Mouse (Mus musculus): ENCODE measurements around the gene D5Ertd579e. TPM values are rescaled to one million over a fixed set of nuclear protein-coding genes. Genes with fewer than 3 reads are reported as not detected.
A peak's percentile ranks its signal among the peaks of the same experiment; 100 is the strongest.

The D5Ertd579e gene
- polyA plus RNA-seq, 1 experiment from 2014 or later: 22.6 TPM

DNA sequence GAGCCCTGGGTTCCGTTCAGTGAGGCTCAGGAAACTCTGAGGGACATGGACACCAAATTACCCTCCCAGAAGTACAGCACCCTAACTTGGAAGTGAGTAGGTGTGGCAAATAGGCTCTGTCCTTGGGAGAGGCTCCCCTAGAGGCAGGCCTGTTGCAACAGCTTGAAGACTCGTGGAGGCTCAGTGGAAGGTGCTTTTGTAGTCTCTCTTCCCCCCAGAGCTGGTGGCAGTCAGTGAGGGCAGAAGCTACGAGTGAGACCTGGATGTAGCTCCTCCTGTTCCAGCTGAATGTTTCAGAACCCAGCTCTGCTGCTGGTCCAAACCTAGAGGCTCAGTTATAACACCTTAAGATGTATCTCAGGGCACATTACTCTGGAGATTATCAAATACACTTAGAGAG, 100.7 kb downstream of the D5Ertd579e start:
- no peak overlapping the region for H3K4me2 ChIP-seq (ENCODE audit: low read depth, low read length)
- H3K4me3 ChIP-seq (ENCODE audit: low read depth, low read length): no peak overlapping the region
- no peaks in the 10 kb centered on the region for H3K27me3 ChIP-seq (ENCODE audit: control insufficient read depth, insufficient read depth, low read depth, low read length)
- no peak for ATAC-seq (ENCODE audit: low read depth)
- H3K9ac ChIP-seq (ENCODE audit: low read depth, low read length): no peak overlapping the region
- no peak overlapping the region for H3K27ac ChIP-seq (ENCODE audit: low read length)
- WGBS (ENCODE audit: insufficient replicate concordance): 15% methylated on average over 3 of the region's 3 CpGs
- H3K9me3 ChIP-seq (replicated peaks; ENCODE audit: control insufficient read depth, low read length): no peaks in the 10 kb centered on the region
- H3K36me3 ChIP-seq (ENCODE audit: control insufficient read depth, insufficient read depth): peaks cover 3% of the 10 kb centered on the region; the same call in 1 of the 2 replicates
- no peaks in the 10 kb centered on the region; the same call in none of the 2 replicates for H3K4me1 ChIP-seq (ENCODE audit: control insufficient read depth, low read depth, low read length)

- Histone ChIP-seq H3K36me3 (ENCODE audit: control insufficient read depth, insufficient read depth) (no peaks in the 10 kb centered on the region; the same call in 1 of the 2 replicates), H3K9ac (ENCODE audit: low read depth, low read length) (no peak overlapping the region), H3K4me3 (ENCODE audit: low read depth, low read length) (no peak overlapping the region), H3K27ac (ENCODE audit: low read length) (no peak overlapping the region), H3K4me1 (ENCODE audit: control insufficient read depth, low read depth, low read length) (no peaks in the 10 kb centered on the region; the same call in none of the 2 replicates), H3K27me3 (ENCODE audit: control insufficient read depth, insufficient read depth, low read depth, low read length) (no peaks in the 10 kb centered on the region), H3K9me3 (replicated peaks; ENCODE audit: control insufficient read depth, low read length) (no peaks in the 10 kb centered on the region), H3K4me2 (ENCODE audit: low read depth, low read length) (no peak overlapping the region)
- ATAC-seq (ENCODE audit: low read depth): no peak
- WGBS (ENCODE audit: insufficient replicate concordance): 78% methylated on average over 3 of the region's 3 CpGs
Observed at GRCm38 (mm10) chr5:36594344-36594743, 101.5 kb downstream of the D5Ertd579e start.

DNA sequence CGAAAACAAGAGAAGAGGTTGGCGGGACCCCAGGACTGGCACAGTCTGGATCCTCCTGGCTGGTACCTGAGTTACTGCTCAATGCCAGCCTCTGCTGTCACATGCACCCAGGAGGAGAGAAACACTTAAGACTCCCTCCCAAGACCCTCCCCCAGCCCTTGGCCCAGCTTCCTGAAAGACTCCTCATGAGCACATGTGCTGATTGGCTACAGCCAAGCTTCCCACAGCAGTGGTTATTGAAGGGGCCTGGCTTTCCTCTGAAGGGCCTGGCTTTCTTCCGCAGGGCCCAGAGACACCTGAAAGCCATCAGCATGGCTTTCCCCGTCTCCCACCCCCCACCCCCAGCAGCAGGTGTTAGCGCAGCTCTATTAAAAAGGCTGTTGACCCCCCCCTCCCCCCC, 102.6 kb downstream of the D5Ertd579e start, which contains the start of gene Tbc1d14:
Gene Tbc1d14, minus strand, starts transcription at position 101 of the 400 bp plus-strand sequence.
- 68% methylated on average over 5 of the region's 5 CpGs for WGBS (ENCODE audit: insufficient replicate concordance)
- H3K27ac ChIP-seq (ENCODE audit: low read length): no peak within 1 kb of the TSS
- no peaks in the 10 kb centered on the region for H3K36me3 ChIP-seq (ENCODE audit: control insufficient read depth, insufficient read depth)
- H3K27me3 ChIP-seq (ENCODE audit: control insufficient read depth, insufficient read depth, low read depth, low read length): no peaks in the 10 kb centered on the region
- no peaks in the 10 kb centered on the region for H3K9me3 ChIP-seq (replicated peaks; ENCODE audit: control insufficient read depth, low read length)
- no peaks in the 10 kb centered on the region; the same call in none of the 2 replicates for H3K4me1 ChIP-seq (ENCODE audit: control insufficient read depth, low read depth, low read length)
- no peak within 1 kb of the TSS for H3K4me3 ChIP-seq (ENCODE audit: low read depth, low read length)
- H3K9ac ChIP-seq (ENCODE audit: low read depth, low read length): no peak within 1 kb of the TSS
- H3K4me2 ChIP-seq (ENCODE audit: low read depth, low read length): no peak within 1 kb of the TSS
- no peak for ATAC-seq (ENCODE audit: low read depth)

GRCm38 (mm10) chr5:36590499-36590920, 105.3 kb downstream of the D5Ertd579e start:
- WGBS (ENCODE audit: insufficient replicate concordance): 30% methylated on average over 5 of the region's 5 CpGs
- Histone ChIP-seq H3K27me3 (ENCODE audit: control insufficient read depth, insufficient read depth, low read depth, low read length) (no peaks in the 10 kb centered on the region), H3K9ac (ENCODE audit: low read depth, low read length) (no peak overlapping the region), H3K4me3 (ENCODE audit: low read depth, low read length) (no peak overlapping the region), H3K9me3 (replicated peaks; ENCODE audit: control insufficient read depth, low read length) (no peaks in the 10 kb centered on the region), H3K4me1 (ENCODE audit: control insufficient read depth, low read depth, low read length) (no peaks in the 10 kb centered on the region; the same call in 1 of the 2 replicates), H3K4me2 (ENCODE audit: low read depth, low read length) (no peak overlapping the region), H3K36me3 (ENCODE audit: control insufficient read depth, insufficient read depth) (no peaks in the 10 kb centered on the region), H3K27ac (ENCODE audit: low read length) (no peak overlapping the region)
- no peak for ATAC-seq (ENCODE audit: low read depth)

DNA sequence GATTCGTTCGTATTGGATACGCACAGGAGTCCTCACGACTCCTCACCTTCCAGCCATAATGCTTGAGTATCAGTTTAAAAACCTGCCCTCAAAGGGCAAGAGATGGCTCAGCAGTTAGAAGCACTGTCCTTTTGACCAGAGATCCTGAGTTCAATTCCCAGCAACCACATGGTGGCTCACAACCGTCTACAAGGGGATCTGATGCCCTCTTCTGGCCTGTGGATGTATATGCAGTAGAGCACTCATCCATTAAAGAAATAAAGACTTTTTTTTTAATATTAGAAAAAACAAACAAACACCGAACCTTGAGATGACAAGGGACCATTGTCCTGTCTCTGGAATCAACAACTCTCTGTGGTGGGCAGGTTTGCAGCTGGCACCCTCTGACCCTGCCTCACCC, 111.5 kb downstream of the D5Ertd579e start:
- H3K4me2 ChIP-seq (ENCODE audit: low read depth, low read length): no peak overlapping the region
- no peak for ATAC-seq (ENCODE audit: low read depth)
- 71% methylated on average over 6 of the region's 6 CpGs for WGBS (ENCODE audit: insufficient replicate concordance)

GRCm38 (mm10) chr5:36581924-36582642, 113.7 kb downstream of the D5Ertd579e start:
- Histone ChIP-seq H3K36me3 (ENCODE audit: control insufficient read depth, insufficient read depth) (no peaks in the 10 kb centered on the region), H3K4me2 (ENCODE audit: low read depth, low read length) (peak overlapping the region; percentile 98), H3K4me3 (ENCODE audit: low read depth, low read length) (peak overlapping the region; percentile 89), H3K9ac (ENCODE audit: low read depth, low read length) (peak overlapping the region; percentile 91), H3K4me1 (ENCODE audit: control insufficient read depth, low read depth, low read length) (peaks cover 24% of the 10 kb centered on the region), H3K27me3 (ENCODE audit: control insufficient read depth, insufficient read depth, low read depth, low read length) (no peaks in the 10 kb centered on the region), H3K9me3 (replicated peaks; ENCODE audit: control insufficient read depth, low read length) (no peaks in the 10 kb centered on the region), H3K27ac (ENCODE audit: low read length) (peak overlapping the region; percentile 88)
- 1% methylated on average over 54 of the region's 54 CpGs for WGBS (ENCODE audit: insufficient replicate concordance)
- ATAC-seq (ENCODE audit: low read depth): peak; percentile 95

More for the DNA sequence above, 111.5 kb downstream of the D5Ertd579e start:
- H3K4me1 ChIP-seq (ENCODE audit: control insufficient read depth, low read depth, low read length): peaks cover 24% of the 10 kb centered on the region
- H3K36me3 ChIP-seq (ENCODE audit: control insufficient read depth, insufficient read depth): no peaks in the 10 kb centered on the region
- H3K27me3 ChIP-seq (ENCODE audit: control insufficient read depth, insufficient read depth, low read depth, low read length): no peaks in the 10 kb centered on the region
- H3K4me3 ChIP-seq (ENCODE audit: low read depth, low read length): no peak overlapping the region
- H3K9ac ChIP-seq (ENCODE audit: low read depth, low read length): no peak overlapping the region
- H3K9me3 ChIP-seq (replicated peaks; ENCODE audit: control insufficient read depth, low read length): no peaks in the 10 kb centered on the region
- no peak overlapping the region for H3K27ac ChIP-seq (ENCODE audit: low read length)

DNA sequence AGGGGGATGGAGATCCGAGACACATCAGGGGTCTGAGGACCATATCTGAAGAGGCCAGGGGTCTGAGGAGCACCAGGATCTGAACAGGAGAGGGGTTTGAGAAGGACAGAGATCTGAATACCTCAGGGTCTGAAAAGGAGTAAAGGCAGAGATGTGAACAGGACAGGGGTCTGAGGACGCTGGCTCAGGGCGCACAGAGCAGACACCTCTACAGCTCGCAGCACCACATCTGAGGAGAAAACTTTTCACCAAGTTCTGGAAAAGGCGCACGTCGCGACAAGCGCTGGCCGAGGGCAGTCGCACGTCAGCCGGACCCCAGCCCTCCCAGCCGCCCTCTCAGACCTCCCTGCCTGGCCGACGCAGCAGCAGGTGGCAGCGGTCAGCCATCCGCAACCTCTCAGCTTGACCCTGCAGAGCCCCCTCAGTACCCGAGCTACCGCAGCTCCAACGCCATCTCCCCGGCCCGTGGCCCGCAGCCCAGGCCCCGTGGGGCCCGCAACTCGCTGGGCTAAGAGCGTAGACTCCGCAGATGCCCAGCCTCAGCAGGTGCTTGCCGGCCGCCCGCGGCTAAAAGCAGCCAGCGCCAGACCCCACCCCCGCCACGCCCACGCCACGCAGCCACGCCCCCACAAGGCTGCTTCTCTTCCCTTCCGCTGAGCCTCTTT, 114.4 kb downstream of the D5Ertd579e start:
- Histone ChIP-seq H3K27ac (ENCODE audit: low read length) (peak overlapping the region; percentile 78), H3K9ac (ENCODE audit: low read depth, low read length) (peak overlapping the region; percentile 84), H3K4me3 (ENCODE audit: low read depth, low read length) (peak overlapping the region; percentile 79), H3K4me2 (ENCODE audit: low read depth, low read length) (peak overlapping the region; percentile 98), H3K4me1 (ENCODE audit: control insufficient read depth, low read depth, low read length) (peaks cover 26% of the 10 kb centered on the region), H3K27me3 (ENCODE audit: control insufficient read depth, insufficient read depth, low read depth, low read length) (no peaks in the 10 kb centered on the region), H3K36me3 (ENCODE audit: control insufficient read depth, insufficient read depth) (no peaks in the 10 kb centered on the region), H3K9me3 (replicated peaks; ENCODE audit: control insufficient read depth, low read length) (no peaks in the 10 kb centered on the region)
- ATAC-seq (ENCODE audit: low read depth): peak; percentile 0; the same call in 1 of the 2 replicates
- WGBS (ENCODE audit: insufficient replicate concordance): 1% methylated on average over 38 of the region's 40 CpGs

- Histone ChIP-seq H3K27me3 (ENCODE audit: control insufficient read depth, insufficient read depth, low read depth, low read length) (no peaks in the 10 kb centered on the region), H3K36me3 (ENCODE audit: control insufficient read depth, insufficient read depth) (no peaks in the 10 kb centered on the region), H3K9me3 (replicated peaks; ENCODE audit: control insufficient read depth, low read length) (no peaks in the 10 kb centered on the region), H3K4me3 (ENCODE audit: low read depth, low read length) (no peak overlapping the region), H3K9ac (ENCODE audit: low read depth, low read length) (no peak overlapping the region), H3K4me2 (ENCODE audit: low read depth, low read length) (no peak overlapping the region), H3K27ac (ENCODE audit: low read length) (no peak overlapping the region), H3K4me1 (ENCODE audit: control insufficient read depth, low read depth, low read length) (peaks cover 30% of the 10 kb centered on the region)
- 82% methylated on average over 7 of the region's 7 CpGs for WGBS (ENCODE audit: insufficient replicate concordance)
- ATAC-seq (ENCODE audit: low read depth): no peak
Observed at GRCm38 (mm10) chr5:36579967-36580366, 115.9 kb downstream of the D5Ertd579e start.

GRCm38 (mm10) chr5:36578982-36579381, 116.8 kb downstream of the D5Ertd579e start:
- no peak overlapping the region for H3K9ac ChIP-seq (ENCODE audit: low read depth, low read length)
- H3K36me3 ChIP-seq (ENCODE audit: control insufficient read depth, insufficient read depth): no peaks in the 10 kb centered on the region
- H3K9me3 ChIP-seq (replicated peaks; ENCODE audit: control insufficient read depth, low read length): no peaks in the 10 kb centered on the region
- ATAC-seq (ENCODE audit: low read depth): no peak
- H3K4me2 ChIP-seq (ENCODE audit: low read depth, low read length): no peak overlapping the region
- 43% methylated on average over 2 of the region's 2 CpGs for WGBS (ENCODE audit: insufficient replicate concordance)
- H3K4me1 ChIP-seq (ENCODE audit: control insufficient read depth, low read depth, low read length): peaks cover 39% of the 10 kb centered on the region
- H3K4me3 ChIP-seq (ENCODE audit: low read depth, low read length): no peak overlapping the region
- no peaks in the 10 kb centered on the region for H3K27me3 ChIP-seq (ENCODE audit: control insufficient read depth, insufficient read depth, low read depth, low read length)
- H3K27ac ChIP-seq (ENCODE audit: low read length): no peak overlapping the region
